Mouse (Mus musculus) gastrocnemius, postnatal 36 days (tissue): ENCODE results near the gene C330007P06Rik. TPM values are rescaled to one million over a fixed set of nuclear protein-coding genes. Genes with fewer than 3 reads are reported as not detected.
"Not testable (repeated sequence)": the region's sequence is repeated elsewhere in the genome, so short reads cannot be mapped to it uniquely, and the experiment has no call there.

ENCODE experiments used
- DNase-seq, 2 experiments: peaks; one replicate each; pipeline ENCODE4 v3.0.0; 2022
- intact Hi-C: fragments of 180-260 bp; cut with DNase I; formaldehyde crosslinking; loops from one replicate; pipeline ENCODE4 v1.15.1; 2025
- long read RNA-seq, 2 experiments: library from polyadenylated mRNA; stranded (forward); transcript quantifications; one replicate each; pipeline ENCODE4 v2.0.0; 2021
- total RNA-seq, 2 experiments: library from RNA; stranded (reverse); gene quantifications; 2 replicates each; pipeline ENCODE4 v1.2.3; 2021

The C330007P06Rik gene
- total RNA-seq, result 10 to 100 TPM; 10.6 to 10.7 TPM
- long read RNA-seq, experiment 1, partial matches to known transcripts, result 0 of 7 reads
- long read RNA-seq, experiment 1, other reads (novel, unspliced or antisense), result 3 of 7 reads
- long read RNA-seq, experiment 2, transcript C330007P06Rik-202 (7 exons, 3,340 nt), result major isoform, 7 of 15 reads
- long read RNA-seq, experiment 2, partial matches to known transcripts, result 4 of 15 reads
- long read RNA-seq, experiment 2, other reads (novel, unspliced or antisense), result 4 of 15 reads

DNA sequence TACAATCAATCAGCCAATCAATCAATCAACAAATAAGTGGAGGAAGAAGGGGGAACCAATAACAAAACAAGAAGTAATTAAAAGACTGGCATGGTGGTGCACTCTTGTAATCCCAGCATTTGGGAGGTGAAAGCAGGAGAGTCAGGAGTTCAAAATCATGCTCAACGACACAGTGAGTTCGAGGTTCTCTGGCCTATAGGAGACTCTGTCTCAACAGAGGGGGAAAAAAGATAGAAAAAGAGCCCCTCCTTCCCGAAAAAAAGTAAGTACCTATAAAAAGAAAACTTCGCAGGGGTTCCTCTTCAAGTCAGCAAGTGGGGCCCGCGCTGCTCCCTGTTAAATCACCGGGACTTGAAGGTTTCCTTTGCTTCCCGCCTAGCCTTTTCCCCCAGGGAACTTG, at the start of gene C330007P06Rik, which contains the start of gene Ube2a:
Gene C330007P06Rik (minus strand): TSS at position 347 of the 400 bp plus-strand sequence.
Gene Ube2a (plus strand): TSS at position 136 of the 400 bp plus-strand sequence.
- intact Hi-C loops, result no loop called here
- DNase-seq, result no peak

DNA sequence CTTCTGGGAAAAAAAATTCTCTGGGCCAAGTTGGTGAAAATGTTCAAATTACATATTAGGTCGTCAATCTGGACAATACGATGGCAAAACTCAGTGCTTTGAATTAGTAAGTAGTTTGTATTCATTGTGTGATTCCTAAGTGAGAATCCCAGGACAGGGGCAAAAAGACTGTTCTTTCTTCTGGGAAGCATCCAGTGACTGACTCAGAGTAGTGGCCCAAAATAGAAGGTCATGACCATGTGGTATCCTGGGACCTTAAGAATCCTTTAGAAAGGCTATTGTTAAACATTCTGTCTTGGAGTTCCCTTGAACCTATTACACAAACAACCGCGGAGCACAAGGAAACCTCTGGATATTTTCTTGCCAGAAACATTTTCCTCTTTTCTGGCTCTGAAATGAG, 47.4 kb upstream of the C330007P06Rik start:
- intact Hi-C loops, result no loop called here
- no peak for DNase-seq

DNA sequence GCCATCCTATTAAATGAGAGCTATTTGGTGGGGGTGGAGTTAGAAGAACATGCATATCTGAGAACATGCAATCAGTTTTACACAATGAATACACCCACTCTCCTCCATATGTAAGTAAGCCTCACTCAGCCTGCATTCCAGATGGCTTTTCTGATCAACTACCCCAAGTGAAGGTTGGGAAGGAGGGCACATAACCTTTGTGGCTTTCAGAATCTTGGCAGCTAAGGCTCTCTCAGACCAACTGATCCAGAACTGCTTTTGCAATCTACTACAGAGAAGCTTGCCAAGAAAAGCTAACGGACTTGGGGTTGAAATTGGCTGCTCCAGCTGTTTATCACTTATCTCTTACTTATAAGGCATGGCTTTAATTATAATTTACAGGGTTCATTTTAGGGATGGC, 43.8 kb upstream of the C330007P06Rik start:
- intact Hi-C loops, result no loop called here
- DNase-seq, result no peak

DNA sequence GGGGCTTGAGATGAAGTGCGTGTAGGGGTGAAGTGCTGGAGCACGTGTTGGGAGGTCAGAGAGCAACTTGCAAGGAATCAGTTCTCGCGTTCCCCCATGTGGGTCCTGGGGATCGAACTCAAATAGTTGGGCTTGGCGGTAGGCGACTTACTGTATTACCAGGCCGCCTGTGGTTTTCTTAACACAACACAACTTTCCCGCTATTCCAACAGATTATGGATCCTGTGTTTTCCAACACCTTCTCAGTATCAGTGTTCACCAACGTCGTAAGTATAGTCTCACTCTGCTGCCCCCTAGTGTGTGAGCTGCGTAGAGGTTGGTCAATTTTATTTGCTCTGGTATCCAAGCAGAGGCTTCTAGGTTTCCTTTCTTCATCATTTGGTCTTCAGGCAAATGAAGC, 37.4 kb upstream of the C330007P06Rik start:
- intact Hi-C loops, result loop anchor here (5.0 kb wide), 1 partner anchor 79 kb away; no protein-coding TSS in a partner anchor
- DNase-seq, result peak in 1 of 2 experiments; percentile 21

DNA sequence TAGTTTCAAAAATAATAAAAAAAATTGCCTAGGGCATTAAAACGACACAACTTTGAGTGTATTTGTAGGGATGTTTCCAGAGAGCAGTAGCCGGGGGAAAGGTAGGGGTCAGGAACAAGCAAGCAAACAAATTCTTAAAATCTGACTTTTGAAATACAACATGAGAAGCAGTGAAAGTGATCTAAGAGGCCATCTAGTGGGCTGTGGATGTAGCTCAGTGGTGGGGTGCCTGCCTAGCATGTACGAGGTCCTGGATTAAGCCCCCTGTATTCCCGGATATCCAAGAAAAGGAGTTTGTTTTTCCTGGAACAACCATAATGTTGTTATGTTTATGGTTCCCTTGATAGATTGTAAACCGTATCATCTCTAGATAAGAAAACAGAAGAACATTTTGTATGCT, 32.6 kb upstream of the C330007P06Rik start:
- intact Hi-C loops, result loop anchor here (10.0 kb wide), 1 partner anchor 142 kb away; no protein-coding TSS in a partner anchor
- DNase-seq, result no peak

DNA sequence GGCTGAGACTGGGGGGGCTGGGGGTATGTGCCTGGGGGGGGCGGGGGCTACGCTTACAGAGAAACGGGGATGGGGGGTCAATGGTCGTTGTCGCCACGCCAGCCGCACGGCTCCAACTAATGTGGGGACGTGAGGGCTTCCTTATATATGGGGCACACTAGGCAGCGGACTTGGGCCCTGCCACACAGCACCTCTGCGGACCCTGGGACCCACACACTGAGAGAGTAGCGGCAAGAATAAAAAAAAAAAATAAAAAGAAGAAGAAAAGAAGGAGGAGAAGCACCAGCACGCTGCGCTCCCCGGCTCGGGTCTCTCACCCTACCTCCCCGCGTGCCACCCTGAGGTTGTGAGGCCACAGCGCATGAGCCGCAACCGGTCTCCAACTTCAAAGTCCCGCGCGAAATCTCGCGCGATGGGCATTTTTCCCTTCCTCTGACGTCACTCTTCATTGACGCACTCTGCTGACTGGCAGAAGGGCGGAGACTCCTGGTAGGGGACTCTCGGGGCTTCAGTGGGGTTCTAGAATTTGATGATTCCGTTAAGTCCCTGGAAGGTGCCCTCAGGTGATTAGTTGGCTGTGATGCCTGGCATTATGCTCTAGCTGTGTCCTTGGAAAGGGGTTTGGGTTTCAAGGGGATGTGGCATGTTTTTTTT, 29.3 kb upstream of the C330007P06Rik start:
- intact Hi-C loops, result loop anchor here (5.0 to 10.0 kb wide), 2 partner anchors 61 to 138 kb away; no protein-coding TSS in a partner anchor
- peak; percentile 89 to 91 for DNase-seq

DNA sequence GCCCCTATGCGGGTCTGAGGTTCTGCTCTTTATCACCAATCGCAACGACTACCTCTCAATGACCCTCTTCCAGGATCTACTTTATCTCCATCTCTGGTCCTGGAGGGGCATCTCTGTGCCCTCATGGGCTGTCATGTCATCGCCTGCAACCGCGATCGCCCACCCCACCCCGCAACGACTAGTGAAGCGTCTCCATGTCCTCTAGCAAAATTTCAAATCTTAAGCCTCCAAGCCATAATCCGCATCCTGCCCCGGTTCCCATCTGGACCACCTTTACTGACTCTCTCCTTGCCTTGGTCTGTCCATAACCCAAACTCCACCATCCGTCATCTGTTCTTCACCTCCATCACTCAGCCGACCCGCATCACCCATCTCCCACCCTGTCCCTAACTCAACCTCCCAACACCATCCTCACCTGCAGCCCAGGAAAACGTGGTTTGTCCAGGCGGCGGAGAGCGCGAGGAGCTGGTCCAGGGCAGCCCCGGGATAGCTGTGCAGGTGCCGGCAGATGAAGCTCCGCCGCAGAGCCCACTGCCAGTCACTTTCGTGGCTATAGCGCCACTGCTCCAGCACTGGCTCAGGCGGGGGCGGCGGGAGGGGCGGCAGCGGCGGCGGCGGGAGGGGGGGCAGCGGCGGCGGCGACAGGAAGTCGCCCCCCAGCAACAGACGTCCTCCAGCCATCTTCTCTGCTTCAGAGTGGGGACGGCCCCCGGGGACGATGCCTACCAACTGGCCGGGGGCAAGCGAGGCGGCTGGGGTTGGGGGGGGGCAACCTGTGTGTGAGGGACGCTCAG, 28.6 kb upstream of the C330007P06Rik start, which contains the start of gene Nkrf:
Gene Nkrf (minus strand): TSS at position 579 of the 794 bp plus-strand sequence.
- no peak for DNase-seq
- intact Hi-C loops, result loop anchor here (5.0 to 10.0 kb wide), 2 partner anchors 60 to 138 kb away; no protein-coding TSS in a partner anchor

DNA sequence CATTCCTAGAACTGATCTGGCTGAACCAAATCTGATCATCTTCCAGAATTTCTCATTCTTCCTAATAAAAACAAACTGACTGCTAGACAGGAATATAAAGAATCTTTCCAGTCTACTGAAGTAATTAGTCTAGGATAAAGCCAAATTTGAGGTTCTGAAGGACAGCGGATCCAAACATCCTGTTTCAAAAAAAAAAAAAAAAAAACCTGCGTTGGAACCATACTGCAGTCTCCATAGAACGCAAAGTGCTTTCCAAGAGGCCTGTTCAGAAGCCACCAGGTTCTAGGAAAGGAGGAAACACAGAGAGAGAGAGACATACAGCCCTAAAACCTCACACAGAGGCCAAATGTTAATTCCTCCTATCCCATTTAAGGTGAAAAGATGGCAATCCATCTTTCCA, 27.7 kb upstream of the C330007P06Rik start:
- intact Hi-C loops, result loop anchor here (5.0 to 10.0 kb wide), 2 partner anchors 59 to 137 kb away; no protein-coding TSS in a partner anchor
- no peak for DNase-seq

DNA sequence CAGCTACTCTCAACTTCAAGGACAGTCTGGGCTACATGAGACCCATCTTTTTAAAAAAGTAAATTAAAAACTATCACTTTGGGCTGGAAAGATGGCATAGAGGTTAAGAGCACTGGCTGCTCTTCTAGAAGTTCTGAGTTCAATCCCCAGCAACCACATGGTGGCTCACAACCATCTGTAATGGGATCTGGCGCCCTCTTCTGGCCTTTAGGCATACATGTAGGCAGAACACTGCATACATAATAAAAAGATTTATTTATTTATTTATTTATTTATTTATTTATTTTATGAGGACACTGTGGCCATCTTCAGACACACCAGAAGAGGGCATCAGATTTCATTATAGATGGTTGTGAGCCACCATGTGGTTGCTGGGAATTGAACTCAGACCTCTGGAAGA, 25.0 kb upstream of the C330007P06Rik start:
- intact Hi-C loops, DNase-seq: not testable (repeated sequence)

DNA sequence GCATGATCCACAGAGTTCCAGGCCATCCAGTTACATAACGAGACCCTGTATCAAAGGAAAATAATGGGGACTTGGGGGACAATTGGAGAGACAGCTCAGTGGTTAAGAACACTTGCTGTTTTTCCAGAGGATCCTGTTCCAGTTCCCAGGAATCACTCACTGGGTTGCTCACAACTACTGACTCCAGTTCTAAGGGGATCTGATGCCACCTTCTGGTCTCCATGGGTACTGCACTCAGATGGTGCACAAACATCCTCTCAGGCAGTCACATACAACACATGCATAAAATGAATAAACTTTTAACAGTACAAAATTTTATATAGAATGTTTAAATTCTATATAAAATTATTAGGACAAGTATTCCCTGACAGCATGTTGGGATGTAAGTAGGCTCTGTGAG, 10.8 kb upstream of the C330007P06Rik start:
- no peak for DNase-seq

DNA sequence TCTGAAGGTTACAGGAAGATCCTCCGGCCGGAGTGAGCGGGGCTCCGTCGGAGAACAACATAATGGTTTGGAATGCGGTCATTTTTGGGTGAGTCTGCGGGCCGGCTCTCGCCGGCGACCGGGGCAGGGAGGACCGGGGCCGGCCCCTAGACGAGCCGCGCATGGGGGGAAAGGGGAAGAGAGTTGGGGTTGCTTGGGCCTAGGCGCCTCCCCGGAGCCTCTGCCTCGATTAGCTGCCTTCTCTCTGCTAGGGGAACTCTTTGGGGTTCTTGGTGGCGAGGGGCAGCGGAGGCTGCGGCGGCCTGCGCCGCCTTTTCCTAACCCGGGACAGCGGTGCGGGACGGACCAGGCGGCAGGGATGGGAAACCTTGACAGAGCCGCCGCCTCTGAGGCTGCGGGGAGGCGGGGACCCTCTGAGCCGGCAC, 805 bp upstream of the C330007P06Rik start:
- intact Hi-C loops, result no loop called here

More for the DNA sequence above, 10.8 kb upstream of the C330007P06Rik start:
- intact Hi-C loops, result no loop called here

DNA sequence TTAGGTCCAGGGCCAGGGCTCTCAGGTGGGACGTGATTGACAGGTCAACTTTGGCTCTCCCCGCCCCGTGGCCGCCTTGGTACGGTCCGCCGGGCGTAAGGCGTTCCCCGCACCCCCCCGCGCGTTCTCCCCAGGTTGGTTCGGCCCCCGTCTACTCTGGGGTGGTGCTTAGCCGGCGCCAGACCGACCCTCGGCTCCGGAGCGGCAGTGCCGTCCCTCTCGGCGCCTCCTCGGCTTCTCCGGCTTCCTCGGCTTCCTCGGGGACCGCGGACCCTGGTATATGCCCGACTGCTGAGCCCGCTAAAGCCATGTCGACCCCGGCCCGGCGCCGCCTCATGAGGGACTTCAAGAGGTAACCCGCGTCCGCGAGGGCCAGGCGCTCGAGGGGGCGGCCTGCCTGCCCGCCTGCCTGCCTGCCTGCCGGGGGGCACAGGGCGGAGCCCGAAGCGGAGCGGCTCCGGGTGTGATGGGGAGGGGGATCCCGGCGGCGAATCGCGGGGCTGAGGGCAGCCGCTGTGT, 326 bp upstream of the C330007P06Rik start:
- intact Hi-C loops, result no loop called here
- DNase-seq, result peak; percentile 78 to 86

More for the DNA sequence above, 805 bp upstream of the C330007P06Rik start:
- no peak for DNase-seq

DNA sequence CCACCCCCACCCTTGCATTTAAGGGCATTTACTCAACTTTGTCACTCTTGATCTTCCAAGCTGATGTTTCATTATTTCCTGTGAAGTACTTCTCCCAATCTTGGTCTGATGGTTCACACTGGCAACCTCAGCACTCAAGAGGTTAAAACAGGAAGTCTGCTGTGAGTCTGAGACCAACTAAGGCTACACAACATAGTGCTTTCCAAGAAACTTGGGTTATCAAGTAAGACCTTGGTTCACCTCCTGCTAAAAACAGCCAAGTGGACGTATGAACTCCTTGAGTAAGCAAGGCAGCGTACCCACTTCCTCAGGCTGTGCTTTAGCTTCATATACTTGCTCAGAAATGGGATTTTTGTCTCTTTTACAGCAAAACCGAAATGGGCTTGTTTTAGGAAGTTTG, 3.5 kb downstream of the C330007P06Rik start:
- intact Hi-C loops, result no loop called here
- DNase-seq, result no peak

DNA sequence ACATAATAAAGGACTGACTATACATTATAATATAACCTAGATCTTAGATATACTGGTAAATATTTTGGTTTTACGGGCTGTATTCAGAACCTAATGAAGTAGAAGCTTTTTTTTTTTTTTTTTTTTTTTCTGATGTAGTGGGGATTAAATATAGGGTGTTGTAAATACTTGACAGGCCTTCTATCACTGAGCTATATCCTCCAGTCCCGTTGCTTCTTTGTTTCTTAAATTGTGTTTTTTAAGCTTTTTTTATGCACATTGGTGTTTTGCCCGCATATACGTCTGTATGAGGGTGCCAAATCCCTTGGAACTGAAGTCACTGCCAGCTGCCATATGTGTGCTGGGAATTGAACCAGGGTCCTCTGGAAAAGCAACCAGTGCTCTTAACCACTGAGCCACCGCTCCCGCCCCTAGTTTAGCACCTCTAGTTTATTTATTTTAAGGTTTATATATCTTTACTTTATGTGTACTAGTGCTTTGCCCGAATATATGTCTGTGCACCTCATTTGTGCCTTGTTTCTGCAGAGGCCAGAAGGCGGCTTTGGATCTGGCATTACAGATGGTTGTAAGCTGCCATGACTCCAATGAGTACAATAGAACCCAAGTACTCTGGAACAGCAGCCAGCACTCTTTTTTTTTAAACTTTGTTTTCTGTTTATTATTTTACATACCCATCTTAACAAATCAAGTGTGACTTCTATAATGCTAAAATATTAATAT, 9.1 kb downstream of the C330007P06Rik start:
- intact Hi-C loops, result no loop called here
- no peak for DNase-seq

DNA sequence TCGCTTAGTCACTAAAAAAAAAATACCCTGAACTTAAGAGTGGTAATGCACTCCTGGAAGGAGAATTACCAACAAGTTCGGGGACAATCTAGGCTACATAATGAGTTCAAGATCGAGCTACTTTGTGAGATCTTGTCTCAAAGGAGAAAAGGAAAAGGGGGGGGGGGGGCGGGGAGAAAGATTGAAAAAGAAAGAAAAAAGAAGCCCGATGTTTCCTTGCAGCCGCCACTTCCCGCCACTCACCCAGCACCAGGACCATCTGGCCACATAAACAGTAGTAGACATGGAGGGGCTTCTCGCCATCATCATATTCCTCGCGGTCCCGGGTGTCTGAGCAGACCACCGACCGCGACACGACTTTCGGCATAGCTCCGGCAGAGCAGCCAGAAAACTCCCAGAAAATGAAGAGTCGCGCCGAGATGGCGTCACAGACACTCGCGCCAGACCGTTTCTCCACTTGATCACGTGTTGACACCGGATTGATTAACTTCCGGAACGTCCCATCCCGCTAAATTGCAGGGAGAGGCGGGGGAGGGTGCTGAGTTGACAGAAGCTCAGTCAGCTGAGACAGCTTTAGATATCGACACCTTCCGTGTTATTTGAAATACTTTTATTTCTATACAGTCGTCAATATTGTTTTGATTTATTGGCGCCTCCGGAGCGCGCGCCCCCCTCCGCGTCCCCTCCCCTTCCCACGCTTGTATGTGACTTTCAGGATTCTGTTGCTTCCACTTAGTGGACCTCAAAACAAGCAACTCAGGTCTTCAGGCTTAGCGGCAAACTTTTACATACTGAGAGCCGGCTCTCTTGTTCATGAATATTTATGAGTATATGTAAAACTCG, 9.9 kb downstream of the C330007P06Rik start:
- peak; percentile 68 to 75 for DNase-seq
- intact Hi-C loops, result no loop called here

DNA sequence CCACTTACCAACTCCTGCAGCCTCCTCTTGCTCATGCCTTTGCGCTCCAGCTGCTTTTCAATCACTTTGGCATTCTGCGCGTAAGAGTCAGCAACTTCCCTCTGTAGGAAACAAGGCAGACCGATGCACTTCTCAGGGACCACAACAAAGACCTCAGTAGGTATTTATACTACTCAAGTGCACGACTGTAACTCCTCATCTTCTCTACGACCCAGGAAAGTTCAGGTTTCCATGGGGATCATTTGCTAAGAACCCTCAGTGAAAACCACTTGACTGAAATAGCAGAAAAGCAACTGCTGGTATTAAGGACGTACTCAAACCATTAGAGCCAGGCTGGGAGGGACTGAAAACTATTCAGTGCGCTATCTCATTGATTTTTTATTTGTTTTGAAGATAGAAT, 21.3 kb downstream of the C330007P06Rik start:
- DNase-seq, result no peak
- intact Hi-C loops, result no loop called here

DNA sequence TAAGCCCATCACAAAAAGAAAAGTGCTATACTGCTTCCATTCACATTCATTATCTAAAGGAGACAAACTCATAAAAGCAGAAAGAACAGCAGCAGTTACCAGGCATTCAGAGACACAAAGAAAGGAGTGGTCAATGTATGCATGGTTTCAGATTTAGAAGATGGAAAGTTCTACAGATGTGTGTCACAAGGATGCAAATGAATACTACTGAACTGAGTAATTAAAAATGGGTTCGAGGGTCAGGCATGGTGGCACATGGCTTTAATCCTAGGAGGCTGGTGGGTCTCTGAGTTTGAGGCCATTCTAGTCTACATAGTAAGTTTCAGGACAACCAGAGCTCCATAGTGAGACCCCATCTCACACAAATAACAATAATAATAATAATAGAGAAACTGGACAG, 26.8 kb downstream of the C330007P06Rik start:
- intact Hi-C loops, result no loop called here
- DNase-seq, result no peak

DNA sequence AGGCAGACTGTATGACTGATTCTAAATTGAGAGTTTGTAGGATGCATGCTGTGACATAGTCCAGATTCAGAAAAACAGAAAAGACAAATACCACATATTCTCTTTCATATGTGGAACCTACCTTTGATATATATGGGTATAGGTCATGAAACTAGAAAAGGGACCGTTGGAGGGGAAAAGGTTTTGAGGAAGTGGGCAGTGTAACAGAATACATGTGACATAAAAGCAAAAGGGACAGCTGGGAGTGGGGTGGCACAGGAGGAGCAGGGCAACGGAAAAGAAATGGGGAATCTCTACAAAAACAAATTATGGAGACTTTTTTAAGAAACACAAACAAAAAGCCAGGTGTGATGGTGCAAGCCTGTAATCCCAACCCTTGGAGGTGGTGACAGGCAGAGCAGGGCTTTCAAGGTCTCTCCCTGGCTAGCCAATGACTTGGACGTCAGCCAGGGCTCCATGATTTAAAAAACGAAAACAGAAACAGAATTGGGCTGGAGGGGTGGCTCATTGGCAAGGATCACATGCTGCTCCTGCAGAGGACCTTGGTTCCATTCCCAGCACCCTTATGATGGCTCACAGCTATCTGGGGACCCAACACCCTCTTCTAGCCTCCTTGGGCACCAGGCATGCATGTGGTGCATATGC, 30.4 kb downstream of the C330007P06Rik start:
- intact Hi-C loops, result loop anchor here (5.0 kb wide), 1 partner anchor 59 kb away; the partner anchor contains the start of gene Nkrf
- no peak for DNase-seq
